Mouse (Mus musculus): Measurements from ENCODE around the gene Npas3. TPM values are rescaled to one million over a fixed set of nuclear protein-coding genes. Genes with fewer than 3 reads are reported as not detected.

Npas3 gene
- polyA plus RNA-seq, 1 experiment = 1.2 TPM

- no peak overlapping the region for H3K27ac ChIP-seq (ENCODE audit: insufficient read depth, low read length)
- H3K36me3 ChIP-seq (ENCODE audit: control insufficient read depth, insufficient read depth, low read length, poor library complexity, severe bottlenecking) = no peaks in the 10 kb centered on the region
- no peak overlapping the region for H3K4me3 ChIP-seq (ENCODE audit: low read depth, low read length)
- H3K27me3 ChIP-seq (ENCODE audit: control insufficient read depth, insufficient read depth, low read length, poor library complexity, severe bottlenecking) = no peaks in the 10 kb centered on the region
- TF ChIP-seq CTCF (IDR thresholded peaks at IDR 0.05; ENCODE audit: low read depth, low read length) = no peak
- no peak for TF ChIP-seq EP300 (IDR thresholded peaks at IDR 0.05; ENCODE audit: insufficient read depth, low read depth, low read length)
- no peak for TF ChIP-seq POLR2A (IDR thresholded peaks at IDR 0.05; ENCODE audit: insufficient read depth, low read length)
- no peaks in the 10 kb centered on the region for H3K4me1 ChIP-seq (ENCODE audit: control insufficient read depth, insufficient read depth, low read length)
- no peak overlapping the region for H3K9ac ChIP-seq (ENCODE audit: low read depth, poor library complexity, severe bottlenecking)
- no peaks in the 10 kb centered on the region for H3K9me3 ChIP-seq (replicated peaks; ENCODE audit: control insufficient read depth, insufficient read depth, low read length, poor library complexity, severe bottlenecking)
These were observed 473.7 kb downstream of the Npas3 start for GRCm38 (mm10) chr12:53722156-53722555.

DNA sequence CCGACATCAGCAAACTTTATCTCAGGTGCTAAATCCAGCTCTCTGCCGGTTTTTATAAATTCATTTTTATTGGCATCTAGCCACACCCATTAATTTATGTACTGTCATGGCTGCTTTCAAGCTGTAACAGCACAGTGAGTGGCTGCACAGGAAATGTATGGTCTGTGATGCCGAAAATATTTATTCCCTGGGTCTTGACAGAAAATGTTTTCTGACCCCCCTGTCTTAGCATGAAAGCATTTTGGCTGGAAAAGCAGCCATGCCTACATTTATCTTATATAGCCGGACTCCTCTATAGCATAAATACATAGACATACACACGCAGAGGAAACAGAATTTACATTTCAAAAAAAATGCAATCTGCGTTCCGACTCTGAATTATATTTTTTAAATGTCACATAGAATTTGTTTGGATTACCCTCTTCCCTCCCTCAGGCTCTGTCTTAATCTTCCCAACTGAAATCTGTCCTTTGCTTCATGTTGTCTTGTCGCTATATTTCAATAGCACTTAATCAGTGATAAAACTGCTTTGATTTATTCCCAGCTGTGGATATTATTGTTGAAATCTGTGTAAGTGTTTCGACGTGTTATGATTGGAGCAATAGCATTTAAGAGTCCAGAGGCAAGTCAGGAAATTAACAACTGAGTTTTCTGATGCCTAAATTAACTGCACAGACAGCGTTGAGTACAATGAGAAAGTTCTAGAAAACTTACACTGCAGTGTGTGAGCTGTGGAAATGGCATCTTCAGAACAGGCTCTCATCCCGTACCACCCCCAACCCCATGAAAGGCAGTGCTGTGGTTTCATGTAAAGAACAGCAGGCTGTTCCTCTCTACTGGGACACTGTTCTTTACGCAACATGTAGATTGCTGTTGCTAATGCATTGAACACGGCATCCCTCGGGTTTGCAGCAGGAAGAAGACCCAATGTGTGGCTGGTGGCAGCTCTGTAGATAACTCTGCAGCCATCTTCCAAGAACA lies 474.5 kb downstream of the Npas3 start:
- Histone ChIP-seq H3K4me3 (ENCODE audit: low read depth, low read length) (no peak overlapping the region), H3K9me3 (replicated peaks; ENCODE audit: control insufficient read depth, insufficient read depth, low read length, poor library complexity, severe bottlenecking) (no peaks in the 10 kb centered on the region), H3K27ac (ENCODE audit: insufficient read depth, low read length) (no peak overlapping the region), H3K36me3 (ENCODE audit: control insufficient read depth, insufficient read depth, low read length, poor library complexity, severe bottlenecking) (no peaks in the 10 kb centered on the region), H3K27me3 (ENCODE audit: control insufficient read depth, insufficient read depth, low read length, poor library complexity, severe bottlenecking) (no peaks in the 10 kb centered on the region), H3K9ac (ENCODE audit: low read depth, poor library complexity, severe bottlenecking) (no peak overlapping the region), H3K4me1 (ENCODE audit: control insufficient read depth, insufficient read depth, low read length) (no peaks in the 10 kb centered on the region)
- TF ChIP-seq EP300 (IDR thresholded peaks at IDR 0.05; ENCODE audit: insufficient read depth, low read depth, low read length) (no peak), CTCF (IDR thresholded peaks at IDR 0.05; ENCODE audit: low read depth, low read length) (no peak), POLR2A (IDR thresholded peaks at IDR 0.05; ENCODE audit: insufficient read depth, low read length) (no peak)

GRCm38 (mm10) chr12:53729275-53729674 lies 480.8 kb downstream of the Npas3 start:
- Histone ChIP-seq H3K9ac (ENCODE audit: low read depth, poor library complexity, severe bottlenecking) (no peak overlapping the region), H3K4me1 (ENCODE audit: control insufficient read depth, insufficient read depth, low read length) (no peaks in the 10 kb centered on the region), H3K27me3 (ENCODE audit: control insufficient read depth, insufficient read depth, low read length, poor library complexity, severe bottlenecking) (no peaks in the 10 kb centered on the region), H3K4me3 (ENCODE audit: low read depth, low read length) (no peak overlapping the region), H3K9me3 (replicated peaks; ENCODE audit: control insufficient read depth, insufficient read depth, low read length, poor library complexity, severe bottlenecking) (no peaks in the 10 kb centered on the region), H3K27ac (ENCODE audit: insufficient read depth, low read length) (no peak overlapping the region), H3K36me3 (ENCODE audit: control insufficient read depth, insufficient read depth, low read length, poor library complexity, severe bottlenecking) (no peaks in the 10 kb centered on the region)
- TF ChIP-seq EP300 (IDR thresholded peaks at IDR 0.05; ENCODE audit: insufficient read depth, low read depth, low read length) (no peak), POLR2A (IDR thresholded peaks at IDR 0.05; ENCODE audit: insufficient read depth, low read length) (no peak), CTCF (IDR thresholded peaks at IDR 0.05; ENCODE audit: low read depth, low read length) (no peak)

DNA sequence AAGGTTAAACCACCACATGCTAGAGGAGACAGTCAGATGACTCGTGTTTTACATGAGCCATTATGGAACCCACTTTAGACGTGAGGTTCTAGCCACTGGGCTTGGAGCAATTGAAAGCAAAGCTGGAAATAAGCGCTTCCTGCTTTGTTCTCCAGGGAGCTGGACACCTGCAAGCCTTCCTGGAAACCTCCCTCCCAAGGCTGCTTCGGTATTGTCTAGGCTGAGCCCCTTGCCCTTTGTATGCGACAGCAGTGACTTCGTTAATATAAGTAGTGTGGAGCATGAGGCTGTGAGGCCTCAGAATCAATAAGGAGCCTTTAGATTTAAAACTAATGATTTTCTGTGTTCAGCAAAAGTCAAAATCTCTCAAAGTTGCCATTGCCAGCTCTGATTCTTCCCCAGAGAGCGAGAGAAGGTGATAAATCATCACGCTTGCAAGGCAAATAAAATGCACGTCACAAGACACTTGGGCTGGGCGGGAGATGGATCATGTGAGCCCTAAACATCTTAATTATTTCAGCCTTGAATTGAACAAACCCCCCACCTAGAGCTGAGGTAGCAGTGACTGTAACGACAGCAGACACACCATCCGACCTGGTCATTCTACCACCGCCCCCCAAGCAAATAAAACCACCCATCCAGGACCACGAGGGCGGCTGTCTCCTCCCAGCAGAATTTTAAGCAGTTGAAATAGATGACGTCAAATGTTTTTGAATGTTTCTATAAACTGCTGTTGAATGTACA lies 490.2 kb downstream of the Npas3 start:
- no peak for TF ChIP-seq CTCF (IDR thresholded peaks at IDR 0.05; ENCODE audit: low read depth, low read length)
- TF ChIP-seq POLR2A (IDR thresholded peaks at IDR 0.05; ENCODE audit: insufficient read depth, low read length) = no peak
- TF ChIP-seq EP300 (IDR thresholded peaks at IDR 0.05; ENCODE audit: insufficient read depth, low read depth, low read length) = no peak
- H3K36me3 ChIP-seq (ENCODE audit: control insufficient read depth, insufficient read depth, low read length, poor library complexity, severe bottlenecking) = no peaks in the 10 kb centered on the region
- no peak overlapping the region for H3K9ac ChIP-seq (ENCODE audit: low read depth, poor library complexity, severe bottlenecking)
- H3K27me3 ChIP-seq (ENCODE audit: control insufficient read depth, insufficient read depth, low read length, poor library complexity, severe bottlenecking) = no peaks in the 10 kb centered on the region
- no peak overlapping the region for H3K27ac ChIP-seq (ENCODE audit: insufficient read depth, low read length)
- H3K4me1 ChIP-seq (ENCODE audit: control insufficient read depth, insufficient read depth, low read length) = no peaks in the 10 kb centered on the region
- no peaks in the 10 kb centered on the region for H3K9me3 ChIP-seq (replicated peaks; ENCODE audit: control insufficient read depth, insufficient read depth, low read length, poor library complexity, severe bottlenecking)
- no peak overlapping the region for H3K4me3 ChIP-seq (ENCODE audit: low read depth, low read length)

DNA sequence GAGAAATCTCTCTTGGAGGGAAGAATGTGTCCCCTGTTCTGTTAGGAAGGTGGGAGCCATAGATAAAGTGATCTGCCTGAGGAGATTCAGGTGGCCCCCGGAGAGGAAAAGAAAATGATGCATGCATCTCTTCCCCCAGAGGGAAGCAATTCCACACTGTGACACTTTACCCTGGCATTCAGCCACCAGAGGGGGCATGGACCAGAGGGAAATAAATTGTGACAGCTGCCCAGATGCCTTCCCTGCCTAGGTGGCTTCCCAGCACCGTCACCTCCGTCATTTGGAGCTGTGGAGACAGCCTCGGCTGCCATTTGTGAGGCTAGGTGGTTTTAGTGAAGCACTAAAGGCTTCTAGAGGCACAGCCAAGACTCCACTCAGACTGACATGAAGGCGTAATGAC lies 498.2 kb downstream of the Npas3 start:
- no peaks in the 10 kb centered on the region for H3K4me1 ChIP-seq (ENCODE audit: control insufficient read depth, insufficient read depth, low read length)
- no peak for TF ChIP-seq EP300 (IDR thresholded peaks at IDR 0.05; ENCODE audit: insufficient read depth, low read depth, low read length)
- TF ChIP-seq CTCF (IDR thresholded peaks at IDR 0.05; ENCODE audit: low read depth, low read length) = peak; percentile 23
- no peak for TF ChIP-seq POLR2A (IDR thresholded peaks at IDR 0.05; ENCODE audit: insufficient read depth, low read length)
- no peak overlapping the region for H3K4me3 ChIP-seq (ENCODE audit: low read depth, low read length)
- H3K27ac ChIP-seq (ENCODE audit: insufficient read depth, low read length) = no peak overlapping the region
- H3K27me3 ChIP-seq (ENCODE audit: control insufficient read depth, insufficient read depth, low read length, poor library complexity, severe bottlenecking) = no peaks in the 10 kb centered on the region
- H3K9me3 ChIP-seq (replicated peaks; ENCODE audit: control insufficient read depth, insufficient read depth, low read length, poor library complexity, severe bottlenecking) = no peaks in the 10 kb centered on the region
- H3K36me3 ChIP-seq (ENCODE audit: control insufficient read depth, insufficient read depth, low read length, poor library complexity, severe bottlenecking) = no peaks in the 10 kb centered on the region
- no peak overlapping the region for H3K9ac ChIP-seq (ENCODE audit: low read depth, poor library complexity, severe bottlenecking)

Data from ES-Bruce4 (cell line).